ENCODE assay signal across 24 mouse cellular contexts in the genomic region with DNA sequence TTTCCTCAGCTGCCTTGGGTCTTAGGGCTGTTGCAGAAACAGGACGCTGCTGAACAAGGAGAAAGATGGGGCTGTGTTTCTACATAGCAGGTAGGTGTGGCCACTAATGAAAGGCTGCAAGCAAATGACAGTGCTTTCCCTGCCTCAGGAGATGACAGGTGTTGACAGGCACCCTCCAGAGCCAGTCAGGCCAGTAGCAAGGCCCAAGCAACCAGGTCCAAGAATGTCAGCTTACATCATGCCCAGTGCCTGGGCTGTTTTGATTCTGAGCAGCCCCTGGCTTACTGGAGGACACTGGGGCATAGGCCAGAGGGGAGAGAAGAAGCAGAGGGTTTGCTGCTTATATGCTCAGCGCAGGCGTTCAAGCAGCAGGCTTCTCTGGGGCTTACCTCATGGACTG. TPM values are rescaled to one million over a fixed set of nuclear protein-coding genes. Genes with fewer than 3 reads are reported as not detected.
A peak's percentile ranks its signal among the peaks of the same experiment; 100 is the strongest.
DNase-seq lines count a peak whose midpoint lies in the region; ATAC-seq and TF ChIP-seq lines count a peak whose summit lies in the region.
"Had no signal": no experiment of that assay in that cellular context is flagged by ENCODE, and none has a peak within 500 bp of the region (broad histone marks: within the 10 kb centered on the region; RNA-seq: fewer than 3 reads in every experiment).

No protein-coding gene starts in this region.

- H3K4me3 ChIP-seq in forebrain, embryonic 11.5 days (ENCODE audit: low read depth, low read length), result no peak overlapping the region
- H3K4me3 ChIP-seq in forebrain, embryonic 13.5 days, result no peak overlapping the region
- H3K4me3 ChIP-seq in heart, embryonic 14.5 days (ENCODE audit: control insufficient read depth in 1 of 2, insufficient read depth in 1 of 2, low read depth in 1 of 2, low read length in 2 of 2), result no peak overlapping the region
- H3K4me3 ChIP-seq in forebrain, postnatal 0 days (ENCODE audit: low read depth, low read length), result no peak overlapping the region
- H3K4me3 ChIP-seq: embryonic facial prominence, embryonic 15.5 days; gastrocnemius, adult 2 months; limb, embryonic 13.5 days; liver, embryonic 15.5 days; midbrain, embryonic 12.5 days; myocyte; stomach, embryonic 15.5 days had no signal

- no peak overlapping the region for H3K9ac ChIP-seq in forebrain, embryonic 11.5 days (ENCODE audit: low read length)
- H3K9ac ChIP-seq in forebrain, embryonic 13.5 days, result no peak overlapping the region
- H3K9ac ChIP-seq in heart, embryonic 14.5 days (ENCODE audit: low read length), result peak overlapping the region; percentile 44; the same call in 1 of the 2 replicates
- no peak overlapping the region for H3K9ac ChIP-seq in forebrain, postnatal 0 days
- H3K9ac ChIP-seq: embryonic facial prominence, embryonic 15.5 days; hindbrain, embryonic 14.5 days; limb, embryonic 13.5 days; liver, embryonic 15.5 days; midbrain, embryonic 12.5 days; stomach, embryonic 15.5 days had no signal

- no peaks in the 10 kb centered on the region for H3K36me3 ChIP-seq in forebrain, embryonic 11.5 days (ENCODE audit: control insufficient read depth, insufficient read depth, low read length)
- no peaks in the 10 kb centered on the region for H3K36me3 ChIP-seq in forebrain, embryonic 13.5 days (ENCODE audit: poor library complexity, severe bottlenecking)
- no peaks in the 10 kb centered on the region for H3K36me3 ChIP-seq in heart, embryonic 14.5 days (ENCODE audit: control insufficient read depth, insufficient read depth, low read length)
- no peaks in the 10 kb centered on the region; the same call in 1 of the 2 replicates for H3K36me3 ChIP-seq in forebrain, postnatal 0 days (ENCODE audit: insufficient read depth)
- H3K36me3 ChIP-seq: embryonic facial prominence, embryonic 15.5 days; limb, embryonic 13.5 days; liver, embryonic 15.5 days; midbrain, embryonic 12.5 days; stomach, embryonic 15.5 days had no signal

- no peaks in the 10 kb centered on the region for H3K4me1 ChIP-seq in forebrain, embryonic 11.5 days (replicated peaks; ENCODE audit: control insufficient read depth, insufficient read depth, low read length)
- 0 out of 2 replicates have a peak, but pooled peaks cover 3% of the 10 kb centered on the region for H3K4me1 ChIP-seq in forebrain, embryonic 13.5 days
- peaks cover 15 to 27% of the 10 kb centered on the region in 2 experiments for H3K4me1 ChIP-seq in heart, embryonic 14.5 days (ENCODE audit: control insufficient read depth in 2 of 2, insufficient read depth in 2 of 2, low read length in 2 of 2)
- H3K4me1 ChIP-seq in forebrain, postnatal 0 days (ENCODE audit: insufficient read depth), result no peaks in the 10 kb centered on the region
- H3K4me1 ChIP-seq: embryonic facial prominence, embryonic 15.5 days; limb, embryonic 13.5 days; liver, embryonic 15.5 days; midbrain, embryonic 12.5 days; stomach, embryonic 15.5 days had no signal

- no peak for TF ChIP-seq CTCF in forebrain, postnatal 0 days (IDR thresholded peaks at IDR 0.05; ENCODE audit: low read depth)

- intact Hi-C loops in gastrocnemius, postnatal 36 days (cut with DNase I), result loop anchor here (10.0 kb wide), 1 partner anchor 630 kb away; no protein-coding TSS in a partner anchor

- H3K9me3 ChIP-seq in forebrain, embryonic 11.5 days (ENCODE audit: control insufficient read depth, low read length), result no peaks in the 10 kb centered on the region
- no peaks in the 10 kb centered on the region for H3K9me3 ChIP-seq in forebrain, embryonic 13.5 days (replicated peaks)
- H3K9me3 ChIP-seq in heart, embryonic 14.5 days (ENCODE audit: control insufficient read depth, low read length), result no peaks in the 10 kb centered on the region
- no peaks in the 10 kb centered on the region for H3K9me3 ChIP-seq in forebrain, postnatal 0 days (ENCODE audit: low read length)
- H3K9me3 ChIP-seq: embryonic facial prominence, embryonic 15.5 days; limb, embryonic 13.5 days; liver, embryonic 15.5 days; midbrain, embryonic 12.5 days; stomach, embryonic 15.5 days had no signal

- WGBS in forebrain, embryonic 11.5 days, result 89% methylated on average over 3 of the region's 3 CpGs
- 85% methylated on average over 3 of the region's 3 CpGs for WGBS in forebrain, embryonic 13.5 days
- WGBS in heart, embryonic 14.5 days, result 26% methylated on average over 3 of the region's 3 CpGs
- WGBS in forebrain, postnatal 0 days, result 81% methylated on average over 3 of the region's 3 CpGs

- no peaks in the 10 kb centered on the region for H3K27me3 ChIP-seq in forebrain, embryonic 11.5 days (ENCODE audit: control insufficient read depth, insufficient read depth, low read length)
- H3K27me3 ChIP-seq in forebrain, embryonic 13.5 days, result no peaks in the 10 kb centered on the region
- H3K27me3 ChIP-seq in heart, embryonic 14.5 days (ENCODE audit: control insufficient read depth, insufficient read depth, low read length), result no peaks in the 10 kb centered on the region
- H3K27me3 ChIP-seq in forebrain, postnatal 0 days (ENCODE audit: insufficient read depth, low read length), result no peaks in the 10 kb centered on the region
- H3K27me3 ChIP-seq: embryonic facial prominence, embryonic 15.5 days; limb, embryonic 13.5 days; liver, embryonic 15.5 days; midbrain, embryonic 12.5 days; stomach, embryonic 15.5 days had no signal

- DNase-seq in forebrain, embryonic 11.5 days (ENCODE audit: low spot score), result peak; percentile 36
- DNase-seq in heart, adult 11 months, result peak; percentile 98
- DNase-seq in gastrocnemius, postnatal 36 days, result no peak
- DNase-seq in forebrain, postnatal 0 days, result no peak
- no peak for DNase-seq in urinary bladder, postnatal 25 days (ENCODE audit: low spot score)
- DNase-seq: gastrocnemius, adult 2 months; kidney, postnatal 10 days; lung, postnatal 4 days; right cerebral cortex, adult 18-20 months; spleen, adult 18-20 months had no signal

- ATAC-seq in forebrain, embryonic 11.5 days (replicated peaks; ENCODE audit: low FRiP score), result no peak
- no peak for ATAC-seq in forebrain, embryonic 13.5 days
- ATAC-seq in heart, embryonic 14.5 days (ENCODE audit: insufficient number of reproducible peaks, insufficient read depth, low FRiP score, low read depth), result peak; percentile 79
- ATAC-seq in megakaryocyte progenitor cell, adult 5-6 weeks (replicated peaks; ENCODE audit: poor library complexity), result 0 out of 2 replicates have a peak, but pooled peaks have one; percentile 17
- ATAC-seq in forebrain, postnatal 0 days, result no peak
- ATAC-seq: CD4-positive, CD25-positive, alpha-beta regulatory T cell, adult 4 months; forebrain, embryonic 14.5 days; intestine, postnatal 0 days had no signal

- H3K4me2 ChIP-seq in forebrain, embryonic 11.5 days (ENCODE audit: low read depth, low read length, severe bottlenecking), result no peak overlapping the region
- no peak overlapping the region for H3K4me2 ChIP-seq in forebrain, embryonic 13.5 days
- peak overlapping the region; percentile 51 for H3K4me2 ChIP-seq in heart, embryonic 14.5 days (ENCODE audit: low read length)
- no peak overlapping the region for H3K4me2 ChIP-seq in forebrain, postnatal 0 days (ENCODE audit: low read depth)
- H3K4me2 ChIP-seq: embryonic facial prominence, embryonic 15.5 days; hindbrain, embryonic 14.5 days; limb, embryonic 13.5 days; liver, embryonic 15.5 days; midbrain, embryonic 12.5 days; stomach, embryonic 15.5 days had no signal

- H3K27ac ChIP-seq in forebrain, embryonic 11.5 days (ENCODE audit: low read depth, low read length), result no peak overlapping the region
- no peak overlapping the region for H3K27ac ChIP-seq in forebrain, embryonic 13.5 days
- H3K27ac ChIP-seq in heart, embryonic 14.5 days (replicated peaks in 1 of 2; ENCODE audit: control insufficient read depth in 1 of 2, insufficient read depth in 1 of 2, low read depth in 2 of 2, low read length in 2 of 2), result peak overlapping the region; percentile 63 to 81
- H3K27ac ChIP-seq in forebrain, postnatal 0 days (ENCODE audit: low read depth, low read length), result no peak overlapping the region
- H3K27ac ChIP-seq: embryonic facial prominence, embryonic 15.5 days; gastrocnemius, adult 2 months; hindbrain, embryonic 14.5 days; limb, embryonic 13.5 days; liver, embryonic 15.5 days; midbrain, embryonic 12.5 days; stomach, embryonic 15.5 days had no signal

RNA-seq across cellular contexts. Expression of gene Armc2, which starts 13.0 kb away (rescaled TPM):
- 4.5 and 5.7 TPM in 2 replicates for polyA plus RNA-seq in forebrain, embryonic 11.5 days (2014; fragmentation: Nextera tagmentation; extraction: Ambion mirVana)
- polyA plus RNA-seq in forebrain, embryonic 13.5 days (2015; fragmentation: Nextera tagmentation; extraction: Ambion mirVana), result 7.3 and 7.4 TPM in 2 replicates
- 1.4 and 2.2 TPM in 2 replicates for polyA plus RNA-seq in heart, embryonic 14.5 days (2014; fragmentation: Nextera tagmentation; extraction: Ambion mirVana)
- total RNA-seq in megakaryocyte progenitor cell, adult 5-6 weeks (2015), result 0.85 and 1.7 TPM in 2 replicates
- total RNA-seq in megakaryocyte progenitor cell, adult 5-6 weeks (2017), result 0.46 TPM in 1 of 2 replicates, not detected in the other
- total RNA-seq in gastrocnemius, postnatal 36 days (2021), result under 1 TPM; 0.10 to 0.51 TPM
- total RNA-seq in forebrain, postnatal 0 days (2014; rRNA removed), result 9.8 and 11.4 TPM in 2 replicates
- 10.1 and 14.1 TPM in 2 replicates for polyA plus RNA-seq in forebrain, postnatal 0 days (2015; fragmentation: Nextera tagmentation; extraction: Ambion mirVana)
- total RNA-seq: neutrophil, adult 5-6 weeks had no signal

Comparison
In these comparisons a context has a peak if more than half of its experiments do, and no peak if none do; other contexts are left out.
1. DNase-seq: peak in forebrain, embryonic 11.5 days (single experiment) and heart, adult 11 months (single experiment); none in gastrocnemius, postnatal 36 days (0 of 2), forebrain, postnatal 0 days (single experiment) and urinary bladder, postnatal 25 days (single experiment).
2. ATAC-seq: peak in heart, embryonic 14.5 days (single experiment) and megakaryocyte progenitor cell, adult 5-6 weeks (single experiment); none in forebrain, embryonic 11.5 days (single experiment), forebrain, embryonic 13.5 days (single experiment) and forebrain, postnatal 0 days (single experiment).
3. H3K27ac ChIP-seq: peak in heart, embryonic 14.5 days (2 of 2); none in forebrain, embryonic 11.5 days (single experiment), forebrain, embryonic 13.5 days (single experiment) and forebrain, postnatal 0 days (single experiment).